Mouse (Mus musculus) intestine, postnatal 0 days (tissue): ENCODE data around the gene Abt1. TPM values are rescaled to one million over a fixed set of nuclear protein-coding genes. Genes with fewer than 3 reads are reported as not detected.

Source experiments
- ATAC-seq: fragments of 200-750 bp; cut with Nextera tagmentation; 2 replicates; pipeline ENCODE4 v1.8.0; 2017; ENCODE audit warnings: mild to moderate bottlenecking, moderate TSS enrichment, moderate library complexity
- H3K27ac ChIP-seq: fragments of 300-500 bp; sonication (generic); 2 replicates; pipeline ENCODE4 v1.5.1; 2014; ENCODE audit warnings: mild to moderate bottlenecking, low read depth, low read length, moderate library complexity
- H3K27me3 ChIP-seq: fragments of 300-500 bp; sonication (generic); replicated peaks from 2 replicates; pipeline ENCODE4 v1.6.1; 2014; ENCODE audit warnings: low read length, mixed read lengths; ENCODE audit not compliant: control insufficient read depth, insufficient read depth
- H3K36me3 ChIP-seq: fragments of 300-500 bp; sonication (generic); 2 replicates; pipeline ENCODE4 v1.6.1; 2014; ENCODE audit warnings: mild to moderate bottlenecking, moderate library complexity; ENCODE audit not compliant: control insufficient read depth, insufficient read depth
- H3K4me1 ChIP-seq: fragments of 300-500 bp; sonication (generic); replicated peaks from 2 replicates; pipeline ENCODE4 v1.6.1; 2014; ENCODE audit warnings: antibody characterized with exemption, low read length, mixed read lengths; ENCODE audit not compliant: control insufficient read depth, insufficient read depth
- H3K4me2 ChIP-seq: fragments of 300-500 bp; sonication (generic); replicated peaks from 2 replicates; pipeline ENCODE4 v1.6.1; 2014; ENCODE audit warnings: low read depth, mild to moderate bottlenecking, moderate library complexity
- H3K4me3 ChIP-seq: fragments of 300-500 bp; sonication (generic); 2 replicates; pipeline ENCODE4 v1.5.1; 2014; ENCODE audit warnings: low read depth, low read length
- H3K9ac ChIP-seq: fragments of 300-500 bp; sonication (generic); 2 replicates; pipeline ENCODE4 v1.6.1; 2014; ENCODE audit warnings: mild to moderate bottlenecking, low read depth, low read length
- H3K9me3 ChIP-seq: fragments of 300-500 bp; sonication (generic); 2 replicates; pipeline ENCODE4 v1.6.1; 2016; ENCODE audit warnings: mixed run types; ENCODE audit not compliant: control insufficient read depth
- CTCF ChIP-seq: sonication (generic); IDR thresholded peaks from 2 replicates; pipeline ENCODE4 v1.5.1; 2016; ENCODE audit warnings: low read depth, mild to moderate bottlenecking, control low read depth, antibody characterized with exemption, moderate library complexity
- WGBS: fragments of 180-500 bp; shearing (Covaris S2); extraction: QIAGEN DNeasy Blood & Tissue Kit; methylation state at CpG from one replicate; pipeline ENCODE4 v1.1.7; 2014; 5-methylcytosine and 5-hydroxymethylcytosine counted together
- polyA plus RNA-seq: library from polyadenylated mRNA; unstranded; fragments of >200 nt; fragmentation: Nextera tagmentation; extraction: Ambion mirVana; gene quantifications from 2 replicates; pipeline ENCODE4 v1.2.1, GENCODE M21; 2015

Abt1 gene
- polyA plus RNA-seq, 1 experiment from 2014 or later, result 5.1 TPM

- TF ChIP-seq CTCF, result no peak
- Histone ChIP-seq H3K4me3 (0 out of 2 replicates have a peak overlapping the region, but pooled peaks have one; percentile 74), H3K27me3 (no peaks in the 10 kb centered on the region), H3K4me2 (peak overlapping the region; percentile 75; the same call in 1 of the 2 replicates), H3K9ac (no peak overlapping the region), H3K27ac (no peak overlapping the region), H3K4me1 (no peaks in the 10 kb centered on the region), H3K9me3 (no peaks in the 10 kb centered on the region), H3K36me3 (no peaks in the 10 kb centered on the region)
- no peak for ATAC-seq
- 59% methylated on average over 5 of the region's 5 CpGs for WGBS
Measured at GRCm38 (mm10) chr13:23444451-23444850, 20.8 kb upstream of the Abt1 start.

- Histone ChIP-seq H3K4me2 (no peak overlapping the region), H3K4me3 (no peak overlapping the region), H3K9ac (no peak overlapping the region), H3K4me1 (no peaks in the 10 kb centered on the region), H3K27ac (no peak overlapping the region), H3K9me3 (no peaks in the 10 kb centered on the region), H3K36me3 (no peaks in the 10 kb centered on the region), H3K27me3 (no peaks in the 10 kb centered on the region)
- no peak for TF ChIP-seq CTCF
- 75% methylated on average over 10 of the region's 10 CpGs for WGBS
- no peak for ATAC-seq
Measured at GRCm38 (mm10) chr13:23439901-23440300, 16.2 kb upstream of the Abt1 start.

GRCm38 (mm10) chr13:23438521-23438920 lies 14.9 kb upstream of the Abt1 start:
- H3K4me1 ChIP-seq, result no peaks in the 10 kb centered on the region
- no peaks in the 10 kb centered on the region for H3K9me3 ChIP-seq
- no peak overlapping the region for H3K9ac ChIP-seq
- TF ChIP-seq CTCF, result no peak
- 2% methylated on average over 7 of the region's 7 CpGs for WGBS
- no peaks in the 10 kb centered on the region for H3K27me3 ChIP-seq
- H3K27ac ChIP-seq, result no peak overlapping the region
- H3K4me2 ChIP-seq, result peak overlapping the region; percentile 71
- no peak for ATAC-seq
- peak overlapping the region; percentile 60 for H3K4me3 ChIP-seq
- H3K36me3 ChIP-seq, result no peaks in the 10 kb centered on the region

- Histone ChIP-seq H3K36me3 (no peaks in the 10 kb centered on the region), H3K4me2 (peak overlapping the region; percentile 71), H3K9me3 (no peaks in the 10 kb centered on the region), H3K4me1 (no peaks in the 10 kb centered on the region), H3K4me3 (peak overlapping the region; percentile 60), H3K27ac (peak overlapping the region; percentile 52; the same call in 1 of the 2 replicates), H3K27me3 (no peaks in the 10 kb centered on the region), H3K9ac (peak overlapping the region; percentile 43; the same call in 1 of the 2 replicates)
- TF ChIP-seq CTCF, result no peak
- peak; percentile 70 for ATAC-seq
- WGBS, result under 1% methylated on average over 17 of the region's 17 CpGs
Measured at GRCm38 (mm10) chr13:23437908-23438307, 14.2 kb upstream of the Abt1 start.

GRCm38 (mm10) chr13:23436861-23437822 lies 13.5 kb upstream of the Abt1 start:
- no peak for TF ChIP-seq CTCF
- Histone ChIP-seq H3K4me3 (peak overlapping the region; percentile 60), H3K27me3 (no peaks in the 10 kb centered on the region), H3K4me1 (no peaks in the 10 kb centered on the region), H3K27ac (peak overlapping the region; percentile 52; the same call in 1 of the 2 replicates), H3K9me3 (no peaks in the 10 kb centered on the region), H3K9ac (peak overlapping the region; percentile 43), H3K4me2 (peak overlapping the region; percentile 71), H3K36me3 (no peaks in the 10 kb centered on the region)
- under 1% methylated on average over 32 of the region's 32 CpGs for WGBS
- ATAC-seq, result no peak

GRCm38 (mm10) chr13:23436231-23436661 lies 12.6 kb upstream of the Abt1 start:
- Histone ChIP-seq H3K36me3 (no peaks in the 10 kb centered on the region), H3K4me3 (peak overlapping the region; percentile 60), H3K4me2 (peak overlapping the region; percentile 71), H3K27me3 (no peaks in the 10 kb centered on the region), H3K4me1 (no peaks in the 10 kb centered on the region), H3K27ac (no peak overlapping the region), H3K9ac (peak overlapping the region; percentile 34; the same call in 1 of the 2 replicates), H3K9me3 (no peaks in the 10 kb centered on the region)
- TF ChIP-seq CTCF, result no peak
- no peak for ATAC-seq
- 2% methylated on average over 11 of the region's 11 CpGs for WGBS
